Mouse (Mus musculus): ENCODE results near the gene Klf7.

DNA sequence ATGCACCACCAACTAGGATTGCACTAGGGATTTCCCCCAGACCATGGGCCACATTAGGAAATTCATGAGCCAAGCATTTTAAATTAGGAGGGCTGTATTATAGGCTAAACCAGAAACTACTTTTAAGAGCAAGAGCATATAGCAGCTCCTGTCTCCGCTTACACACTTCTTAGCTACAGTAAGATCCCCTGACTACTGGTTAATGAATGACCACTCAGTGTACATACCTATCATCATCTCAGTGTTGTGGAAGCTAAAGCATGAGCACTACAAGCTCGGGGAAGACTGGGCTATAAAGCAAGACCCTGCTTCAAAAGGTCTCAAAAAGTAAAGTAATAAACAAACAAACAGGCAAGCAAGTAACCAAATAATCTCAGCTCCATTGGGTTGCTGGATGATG lies 65.5 kb downstream of the Klf7 start:
- TF ChIP-seq CTCF (IDR thresholded peaks at IDR 0.05; ENCODE audit: extremely low read depth, insufficient read depth, low read length), result no peak
- TF ChIP-seq POLR2A (IDR thresholded peaks at IDR 0.05; ENCODE audit: extremely low read depth, insufficient read depth, low read length), result no peak

Data from cortical plate, adult 2 months (tissue).